In the genomic region with DNA sequence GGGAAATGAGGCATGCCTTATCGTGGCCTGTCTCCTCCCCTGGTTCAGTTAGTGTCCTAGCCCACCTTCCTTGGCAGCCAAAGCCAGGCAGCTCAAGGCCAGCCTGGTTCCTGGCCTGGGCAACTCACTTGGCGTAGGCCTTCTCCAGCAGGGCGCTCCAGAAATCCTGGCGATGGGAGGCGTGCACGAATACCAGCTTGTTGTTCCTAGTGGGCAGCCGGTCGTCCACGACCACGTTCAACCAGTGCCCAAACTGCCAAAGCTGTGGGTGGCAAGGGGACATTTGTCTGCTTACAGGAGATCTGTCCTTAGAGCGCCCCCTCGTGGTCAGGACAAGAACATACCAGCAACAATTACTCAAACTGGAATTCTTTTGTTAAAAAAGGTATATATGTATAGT, we compare ENCODE assay signal across 8 mouse cellular contexts. TPM values are rescaled to one million over a fixed set of nuclear protein-coding genes. Genes with fewer than 3 reads are reported as not detected.
A peak's percentile ranks its signal among the peaks of the same experiment; 100 is the strongest.
DNase-seq lines count a peak whose midpoint lies in the region; ATAC-seq and TF ChIP-seq lines count a peak whose summit lies in the region.

No protein-coding gene starts in this region.

- no peak overlapping the region for H3K4me2 ChIP-seq in midbrain, embryonic 11.5 days
- H3K4me2 ChIP-seq in midbrain, embryonic 15.5 days = no peak overlapping the region
- H3K4me2 ChIP-seq in forebrain, embryonic 13.5 days = no peak overlapping the region
- H3K4me2 ChIP-seq in hindbrain, postnatal 0 days (ENCODE audit: low read depth, low read length) = peak overlapping the region; percentile 32; the same call in 1 of the 2 replicates
- no peak overlapping the region for H3K4me2 ChIP-seq in limb, embryonic 14.5 days (replicated peaks; ENCODE audit: low read depth, low read length, severe bottlenecking)
- no peak overlapping the region for H3K4me2 ChIP-seq in neural tube, embryonic 13.5 days

- H3K27me3 ChIP-seq in midbrain, embryonic 11.5 days (ENCODE audit: control insufficient read depth, insufficient read depth, low read length) = no peaks in the 10 kb centered on the region
- H3K27me3 ChIP-seq in midbrain, embryonic 15.5 days (replicated peaks) = no peaks in the 10 kb centered on the region
- no peaks in the 10 kb centered on the region for H3K27me3 ChIP-seq in forebrain, embryonic 13.5 days
- no peaks in the 10 kb centered on the region for H3K27me3 ChIP-seq in hindbrain, postnatal 0 days (ENCODE audit: insufficient read depth, low read length)
- H3K27me3 ChIP-seq in limb, embryonic 14.5 days (ENCODE audit: control insufficient read depth, insufficient read depth, low read length) = no peaks in the 10 kb centered on the region
- no peaks in the 10 kb centered on the region for H3K27me3 ChIP-seq in neural tube, embryonic 13.5 days

- H3K27ac ChIP-seq in midbrain, embryonic 11.5 days (ENCODE audit: low read depth, low read length) = no peak overlapping the region
- no peak overlapping the region for H3K27ac ChIP-seq in midbrain, embryonic 15.5 days
- H3K27ac ChIP-seq in forebrain, embryonic 13.5 days = no peak overlapping the region; the same call in 1 of the 2 replicates
- H3K27ac ChIP-seq in hindbrain, postnatal 0 days = peak overlapping the region; percentile 11; the same call in 1 of the 2 replicates
- H3K27ac ChIP-seq in limb, embryonic 14.5 days (replicated peaks; ENCODE audit: low read depth, low read length) = no peak overlapping the region
- H3K27ac ChIP-seq in neural tube, embryonic 13.5 days (replicated peaks) = no peak overlapping the region

- H3K9me3 ChIP-seq in midbrain, embryonic 11.5 days (ENCODE audit: control insufficient read depth, low read length) = no peaks in the 10 kb centered on the region; the same call in 1 of the 2 replicates
- H3K9me3 ChIP-seq in midbrain, embryonic 15.5 days = no peaks in the 10 kb centered on the region
- H3K9me3 ChIP-seq in forebrain, embryonic 13.5 days (replicated peaks) = no peaks in the 10 kb centered on the region
- no peaks in the 10 kb centered on the region for H3K9me3 ChIP-seq in hindbrain, postnatal 0 days (ENCODE audit: low read length)
- H3K9me3 ChIP-seq in limb, embryonic 14.5 days (ENCODE audit: control insufficient read depth, low read length) = no peaks in the 10 kb centered on the region
- H3K9me3 ChIP-seq in neural tube, embryonic 13.5 days = no peaks in the 10 kb centered on the region

- peak; percentile 91 for TF ChIP-seq CTCF in hindbrain, postnatal 0 days (IDR thresholded peaks at IDR 0.05; ENCODE audit: low read depth)

- DNase-seq in midbrain, embryonic 11.5 days (ENCODE audit: low spot score, missing footprints) = peak; percentile 93
- DNase-seq in c-Kit-negative CD71-positive TER-119-positive erythroid progenitor cells, embryonic 14.5 days (ENCODE audit: low read depth, low spot score) = peak; percentile 49
- peak; percentile 87 for DNase-seq in hindbrain, postnatal 0 days (ENCODE audit: low spot score)
- peak; percentile 42 for DNase-seq in limb, embryonic 14.5 days (ENCODE audit: low spot score)
- DNase-seq in thymus, postnatal 0 days (ENCODE audit: low spot score) = peak; percentile 72

- no peak overlapping the region for H3K9ac ChIP-seq in midbrain, embryonic 11.5 days (ENCODE audit: low read length)
- no peak overlapping the region for H3K9ac ChIP-seq in midbrain, embryonic 15.5 days
- peak overlapping the region; percentile 34; the same call in 1 of the 2 replicates for H3K9ac ChIP-seq in forebrain, embryonic 13.5 days
- no peak overlapping the region for H3K9ac ChIP-seq in hindbrain, postnatal 0 days (replicated peaks; ENCODE audit: low read length)
- no peak overlapping the region for H3K9ac ChIP-seq in limb, embryonic 14.5 days (ENCODE audit: low read depth, low read length, severe bottlenecking)
- H3K9ac ChIP-seq in neural tube, embryonic 13.5 days = no peak overlapping the region

- no peak overlapping the region for H3K4me3 ChIP-seq in midbrain, embryonic 11.5 days (ENCODE audit: low read depth, low read length)
- H3K4me3 ChIP-seq in midbrain, embryonic 15.5 days = no peak overlapping the region
- no peak overlapping the region for H3K4me3 ChIP-seq in forebrain, embryonic 13.5 days
- no peak overlapping the region for H3K4me3 ChIP-seq in hindbrain, postnatal 0 days (ENCODE audit: low read length)
- H3K4me3 ChIP-seq in limb, embryonic 14.5 days (replicated peaks; ENCODE audit: low read length) = no peak overlapping the region
- H3K4me3 ChIP-seq in neural tube, embryonic 13.5 days = no peak overlapping the region

- peak; percentile 27; the same call in 1 of the 2 replicates for ATAC-seq in midbrain, embryonic 11.5 days (ENCODE audit: low FRiP score)
- ATAC-seq in midbrain, embryonic 15.5 days (replicated peaks) = no peak
- ATAC-seq in forebrain, embryonic 13.5 days = peak; percentile 59
- peak; percentile 79 for ATAC-seq in hindbrain, postnatal 0 days
- ATAC-seq in limb, embryonic 14.5 days (ENCODE audit: low FRiP score, low read depth) = no peak
- peak; percentile 43; the same call in 1 of the 2 replicates for ATAC-seq in neural tube, embryonic 13.5 days (ENCODE audit: low read depth)

- H3K36me3 ChIP-seq in midbrain, embryonic 11.5 days (ENCODE audit: control insufficient read depth, insufficient read depth, low read length) = no peaks in the 10 kb centered on the region
- no peaks in the 10 kb centered on the region for H3K36me3 ChIP-seq in midbrain, embryonic 15.5 days (replicated peaks)
- H3K36me3 ChIP-seq in forebrain, embryonic 13.5 days (ENCODE audit: poor library complexity, severe bottlenecking) = no peaks in the 10 kb centered on the region
- H3K36me3 ChIP-seq in hindbrain, postnatal 0 days (ENCODE audit: insufficient read depth, low read length) = no peaks in the 10 kb centered on the region
- no peaks in the 10 kb centered on the region for H3K36me3 ChIP-seq in limb, embryonic 14.5 days (ENCODE audit: control insufficient read depth, insufficient read depth, low read length)
- no peaks in the 10 kb centered on the region for H3K36me3 ChIP-seq in neural tube, embryonic 13.5 days

- WGBS in midbrain, embryonic 11.5 days = 22% methylated on average over 12 of the region's 12 CpGs
- 21% methylated on average over 12 of the region's 12 CpGs for WGBS in midbrain, embryonic 15.5 days
- 19% methylated on average over 12 of the region's 12 CpGs for WGBS in forebrain, embryonic 13.5 days
- WGBS in hindbrain, postnatal 0 days = 13% methylated on average over 12 of the region's 12 CpGs
- WGBS in limb, embryonic 14.5 days = 28% methylated on average over 12 of the region's 12 CpGs
- 21% methylated on average over 12 of the region's 12 CpGs for WGBS in neural tube, embryonic 13.5 days

- no peaks in the 10 kb centered on the region for H3K4me1 ChIP-seq in midbrain, embryonic 11.5 days (ENCODE audit: control insufficient read depth, insufficient read depth, low read length)
- 0 out of 2 replicates have a peak, but pooled peaks cover 3% of the 10 kb centered on the region for H3K4me1 ChIP-seq in midbrain, embryonic 15.5 days
- no peaks in the 10 kb centered on the region for H3K4me1 ChIP-seq in forebrain, embryonic 13.5 days
- H3K4me1 ChIP-seq in hindbrain, postnatal 0 days (ENCODE audit: insufficient read depth, low read length) = 0 out of 2 replicates have a peak, but pooled peaks cover 4% of the 10 kb centered on the region
- H3K4me1 ChIP-seq in limb, embryonic 14.5 days (ENCODE audit: control insufficient read depth, insufficient read depth, low read length) = no peaks in the 10 kb centered on the region
- peaks cover 4% of the 10 kb centered on the region; the same call in 1 of the 2 replicates for H3K4me1 ChIP-seq in neural tube, embryonic 13.5 days (replicated peaks)

- no peak for TF ChIP-seq POLR2A in limb, embryonic 14.5 days (IDR thresholded peaks at IDR 0.05; ENCODE audit: borderline replicate concordance, extremely low read depth, insufficient read depth, insufficient read length)

RNA-seq across cellular contexts. Expression of a gene that starts 16.4 kb away (rescaled TPM):
- polyA plus RNA-seq in midbrain, embryonic 11.5 days (2014; fragmentation: Nextera tagmentation; extraction: Ambion mirVana) = 0.52 and 0.84 TPM in 2 replicates
- polyA plus RNA-seq in midbrain, embryonic 15.5 days (2015; fragmentation: Nextera tagmentation; extraction: Ambion mirVana) = 0.65 and 1.2 TPM in 2 replicates
- polyA plus RNA-seq in forebrain, embryonic 13.5 days (2015; fragmentation: Nextera tagmentation; extraction: Ambion mirVana) = 0.30 and 0.72 TPM in 2 replicates
- 0.42 and 1.8 TPM in 2 replicates for total RNA-seq in hindbrain, postnatal 0 days (2014; rRNA removed)
- polyA plus RNA-seq in hindbrain, postnatal 0 days (2015; fragmentation: Nextera tagmentation; extraction: Ambion mirVana) = 0.14 and 2.0 TPM in 2 replicates
- polyA plus RNA-seq in limb, embryonic 14.5 days (2012; rRNA removed) = 0.03 and 0.23 TPM in 2 replicates
- polyA plus RNA-seq in limb, embryonic 14.5 days (2014; fragmentation: Nextera tagmentation; extraction: Ambion mirVana) = not detected in 2 replicates
- 0.22 and 0.85 TPM in 2 replicates for polyA plus RNA-seq in neural tube, embryonic 13.5 days (2015; fragmentation: Nextera tagmentation; extraction: Ambion mirVana)
- polyA plus RNA-seq in thymus, postnatal 0 days (2015; fragmentation: Nextera tagmentation; extraction: Ambion mirVana) = 0.05 TPM in 1 of 2 replicates, not detected in the other

RNA-seq across cellular contexts. Expression of a gene that starts 40.8 kb away (rescaled TPM):
- 0.21 TPM in 1 of 2 replicates, not detected in the other for polyA plus RNA-seq in midbrain, embryonic 11.5 days (2014; fragmentation: Nextera tagmentation; extraction: Ambion mirVana)
- not detected in 2 replicates for polyA plus RNA-seq in midbrain, embryonic 15.5 days (2015; fragmentation: Nextera tagmentation; extraction: Ambion mirVana)
- not detected in 2 replicates for polyA plus RNA-seq in forebrain, embryonic 13.5 days (2015; fragmentation: Nextera tagmentation; extraction: Ambion mirVana)
- total RNA-seq in hindbrain, postnatal 0 days (2014; rRNA removed) = not detected in 2 replicates
- polyA plus RNA-seq in hindbrain, postnatal 0 days (2015; fragmentation: Nextera tagmentation; extraction: Ambion mirVana) = not detected in 2 replicates
- 53.5 and 60.7 TPM in 2 replicates for polyA plus RNA-seq in limb, embryonic 14.5 days (2012; rRNA removed)
- polyA plus RNA-seq in limb, embryonic 14.5 days (2014; fragmentation: Nextera tagmentation; extraction: Ambion mirVana) = 27.2 and 37.8 TPM in 2 replicates
- polyA plus RNA-seq in neural tube, embryonic 13.5 days (2015; fragmentation: Nextera tagmentation; extraction: Ambion mirVana) = 1.6 and 3.6 TPM in 2 replicates
- 1.5 and 1.7 TPM in 2 replicates for polyA plus RNA-seq in thymus, postnatal 0 days (2015; fragmentation: Nextera tagmentation; extraction: Ambion mirVana)

RNA-seq across cellular contexts. Expression of a gene that starts 43.3 kb away (rescaled TPM):
- polyA plus RNA-seq in midbrain, embryonic 11.5 days (2014; fragmentation: Nextera tagmentation; extraction: Ambion mirVana) = 45.1 and 46.8 TPM in 2 replicates
- polyA plus RNA-seq in midbrain, embryonic 15.5 days (2015; fragmentation: Nextera tagmentation; extraction: Ambion mirVana) = 30.7 and 33.0 TPM in 2 replicates
- polyA plus RNA-seq in forebrain, embryonic 13.5 days (2015; fragmentation: Nextera tagmentation; extraction: Ambion mirVana) = 47.2 and 51.9 TPM in 2 replicates
- total RNA-seq in hindbrain, postnatal 0 days (2014; rRNA removed) = 170 and 354 TPM in 2 replicates
- polyA plus RNA-seq in hindbrain, postnatal 0 days (2015; fragmentation: Nextera tagmentation; extraction: Ambion mirVana) = 60.6 and 77.6 TPM in 2 replicates
- polyA plus RNA-seq in limb, embryonic 14.5 days (2012; rRNA removed) = 122 and 157 TPM in 2 replicates
- polyA plus RNA-seq in limb, embryonic 14.5 days (2014; fragmentation: Nextera tagmentation; extraction: Ambion mirVana) = 94.5 and 103 TPM in 2 replicates
- 40.1 and 41.6 TPM in 2 replicates for polyA plus RNA-seq in neural tube, embryonic 13.5 days (2015; fragmentation: Nextera tagmentation; extraction: Ambion mirVana)
- 243 and 252 TPM in 2 replicates for polyA plus RNA-seq in thymus, postnatal 0 days (2015; fragmentation: Nextera tagmentation; extraction: Ambion mirVana)

RNA-seq across cellular contexts. Expression of a gene that starts 43.4 kb away (rescaled TPM):
- polyA plus RNA-seq in midbrain, embryonic 11.5 days (2014; fragmentation: Nextera tagmentation; extraction: Ambion mirVana) = 111 and 114 TPM in 2 replicates
- polyA plus RNA-seq in midbrain, embryonic 15.5 days (2015; fragmentation: Nextera tagmentation; extraction: Ambion mirVana) = 118 and 124 TPM in 2 replicates
- 116 and 125 TPM in 2 replicates for polyA plus RNA-seq in forebrain, embryonic 13.5 days (2015; fragmentation: Nextera tagmentation; extraction: Ambion mirVana)
- 41.3 and 58.7 TPM in 2 replicates for total RNA-seq in hindbrain, postnatal 0 days (2014; rRNA removed)
- polyA plus RNA-seq in hindbrain, postnatal 0 days (2015; fragmentation: Nextera tagmentation; extraction: Ambion mirVana) = 117 and 119 TPM in 2 replicates
- polyA plus RNA-seq in limb, embryonic 14.5 days (2012; rRNA removed) = 98.3 and 113 TPM in 2 replicates
- 146 and 147 TPM in 2 replicates for polyA plus RNA-seq in limb, embryonic 14.5 days (2014; fragmentation: Nextera tagmentation; extraction: Ambion mirVana)
- 101 and 124 TPM in 2 replicates for polyA plus RNA-seq in neural tube, embryonic 13.5 days (2015; fragmentation: Nextera tagmentation; extraction: Ambion mirVana)
- 174 and 197 TPM in 2 replicates for polyA plus RNA-seq in thymus, postnatal 0 days (2015; fragmentation: Nextera tagmentation; extraction: Ambion mirVana)

RNA-seq across cellular contexts. Expression of a gene that starts 44.0 kb away (rescaled TPM):
- polyA plus RNA-seq in midbrain, embryonic 11.5 days (2014; fragmentation: Nextera tagmentation; extraction: Ambion mirVana) = 43.3 and 49.3 TPM in 2 replicates
- 173 and 177 TPM in 2 replicates for polyA plus RNA-seq in midbrain, embryonic 15.5 days (2015; fragmentation: Nextera tagmentation; extraction: Ambion mirVana)
- 91.1 and 92.9 TPM in 2 replicates for polyA plus RNA-seq in forebrain, embryonic 13.5 days (2015; fragmentation: Nextera tagmentation; extraction: Ambion mirVana)
- total RNA-seq in hindbrain, postnatal 0 days (2014; rRNA removed) = 241 and 252 TPM in 2 replicates
- polyA plus RNA-seq in hindbrain, postnatal 0 days (2015; fragmentation: Nextera tagmentation; extraction: Ambion mirVana) = 123 and 139 TPM in 2 replicates
- 90.7 and 113 TPM in 2 replicates for polyA plus RNA-seq in limb, embryonic 14.5 days (2012; rRNA removed)
- polyA plus RNA-seq in limb, embryonic 14.5 days (2014; fragmentation: Nextera tagmentation; extraction: Ambion mirVana) = 24.5 and 28.5 TPM in 2 replicates
- polyA plus RNA-seq in neural tube, embryonic 13.5 days (2015; fragmentation: Nextera tagmentation; extraction: Ambion mirVana) = 127 and 134 TPM in 2 replicates
- polyA plus RNA-seq in thymus, postnatal 0 days (2015; fragmentation: Nextera tagmentation; extraction: Ambion mirVana) = 16.6 and 18.6 TPM in 2 replicates

Comparison
In these comparisons a context has a peak if more than half of its experiments do, and no peak if none do; other contexts are left out.
1. ATAC-seq: peak in midbrain, embryonic 11.5 days (single experiment), forebrain, embryonic 13.5 days (single experiment), hindbrain, postnatal 0 days (single experiment) and neural tube, embryonic 13.5 days (single experiment); none in midbrain, embryonic 15.5 days (single experiment) and limb, embryonic 14.5 days (single experiment).
2. DNase-seq: peak in every context shown above with its lines; median percentile 93 in midbrain, embryonic 11.5 days; 87 in hindbrain, postnatal 0 days; 72 in thymus, postnatal 0 days; 49 in c-Kit-negative CD71-positive TER-119-positive erythroid progenitor cells, embryonic 14.5 days; 42 in limb, embryonic 14.5 days.